Mouse (Mus musculus) cerebellum, adult 9-11 months (tissue): Measurements from ENCODE around the gene Phtf1.

ENCODE experiments used
- DNase-seq: peaks from one replicate; pipeline ENCODE4 v3.0.0; 2022

The Phtf1 gene

GRCm38 (mm10) chr3:104020101-104020500 lies 52.2 kb downstream of the Phtf1 start:
- DNase-seq, result no peak

- DNase-seq, result no peak
These were observed 59.0 kb downstream of the Phtf1 start for GRCm38 (mm10) chr3:104026938-104027337.

- no peak for DNase-seq
These were observed 64.2 kb downstream of the Phtf1 start for GRCm38 (mm10) chr3:104032086-104032485.

- DNase-seq, result no peak
These were observed 64.8 kb downstream of the Phtf1 start for GRCm38 (mm10) chr3:104032747-104033146.

- DNase-seq, result peak; percentile 61
These were observed 91.2 kb downstream of the Phtf1 start for GRCm38 (mm10) chr3:104059001-104059622.

- no peak for DNase-seq
These were observed 101.5 kb downstream of the Phtf1 start for GRCm38 (mm10) chr3:104069395-104069794.
